Mouse (Mus musculus) adipose tissue, adult 10 weeks (tissue): ENCODE data around the gene Cphx2. TPM values are rescaled to one million over a fixed set of nuclear protein-coding genes. Genes with fewer than 3 reads are reported as not detected.

Source experiments
- polyA plus RNA-seq: library from polyadenylated mRNA; stranded (reverse); fragments of 350-450 nt; fragmentation: Illumina TruSeq; extraction: RNeasy Lipid Tissue Mini Kit (QIAGEN cat#74804); gene quantifications from one replicate; pipeline ENCODE4 v1.2.3, GENCODE M21; 2014; ENCODE audit warnings: low read depth, low replicate concordance

The Cphx2 gene
- polyA plus RNA-seq, result not detected

GRCm38 (mm10) chr14:26081216-26081615, at the start of gene Cphx2:
TSS of gene Cphx2 (plus strand) at chr14:26081516.

GRCm38 (mm10) chr14:26042611-26043010, 38.7 kb upstream of the Cphx2 start, which contains the start of gene Gm9780:
TSS of gene Gm9780 (minus strand) at chr14:26042711.

GRCm38 (mm10) chr14:26067325-26067633, 14.0 kb upstream of the Cphx2 start, which contains the start of gene Tmem254c:
TSS of gene Tmem254c (minus strand) at chr14:26067355.

GRCm38 (mm10) chr14:26081997-26082396, 681 bp downstream of the Cphx2 start, which contains the start of gene Cphx3:
TSS of gene Cphx3 (plus strand) at chr14:26082297.

DNA sequence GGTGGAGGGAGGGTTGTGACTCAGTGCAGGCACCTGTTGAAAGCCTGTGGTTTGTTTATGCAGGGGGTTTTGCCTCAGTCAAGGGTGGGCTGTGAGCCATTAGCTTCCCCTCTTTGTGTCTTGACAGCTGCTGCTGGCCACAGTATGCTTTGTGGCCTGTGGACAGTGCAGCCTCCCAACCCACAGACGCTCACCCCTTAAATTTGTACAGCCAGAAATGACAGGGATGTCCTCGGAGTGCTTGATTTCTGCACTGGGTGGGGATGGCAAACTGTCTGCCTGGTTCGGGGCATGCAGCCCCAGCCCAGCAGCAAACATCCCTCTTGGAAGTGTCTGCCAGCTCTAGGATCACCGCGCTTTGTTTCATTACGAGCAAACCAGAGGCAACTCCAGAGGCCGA, 36.8 kb downstream of the Cphx2 start, which contains the start of gene Duxbl2:
Duxbl2 (plus strand) TSS at position 200 of the 400 bp plus-strand sequence.

Other genes starting within 250 kb of the Cphx2 start
- gene Anxa11, start 239.4 kb upstream of the Cphx2 start, polyA plus RNA-seq, result 48.4 TPM
- 24.9 TPM for gene Plac9a, start 178.4 kb upstream of the Cphx2 start, polyA plus RNA-seq
- gene Tmem254a, start 153.8 kb upstream of the Cphx2 start, polyA plus RNA-seq, result 16.4 TPM
- 0.45 TPM for gene Cphx1, start 143.2 kb upstream of the Cphx2 start, polyA plus RNA-seq
- 0.34 TPM for gene Duxbl1, start 102.9 kb upstream of the Cphx2 start, polyA plus RNA-seq
- gene Gm9780, start 38.8 kb upstream of the Cphx2 start, polyA plus RNA-seq, result 150 TPM
- 169 TPM for gene Tmem254c, start 14.2 kb upstream of the Cphx2 start, polyA plus RNA-seq
- not detected for gene Cphx3, start 781 bp downstream of the Cphx2 start, polyA plus RNA-seq
- gene Duxbl2, start 36.8 kb downstream of the Cphx2 start, polyA plus RNA-seq, result 1.1 TPM
- 109 TPM for gene Plac9b, start 101.0 kb downstream of the Cphx2 start, polyA plus RNA-seq
- 110 TPM for gene Tmem254b, start 125.5 kb downstream of the Cphx2 start, polyA plus RNA-seq
- gene Duxbl3, start 176.4 kb downstream of the Cphx2 start, polyA plus RNA-seq, result 0.45 TPM